Mouse (Mus musculus) intestine, embryonic 16.5 days (tissue): Measurements from ENCODE around the gene Neurl4. TPM values are rescaled to one million over a fixed set of nuclear protein-coding genes. Genes with fewer than 3 reads are reported as not detected.
"Not testable (repeated sequence)": the region's sequence is repeated elsewhere in the genome, so short reads cannot be mapped to it uniquely, and the experiment has no call there.

ENCODE experiments used
- ATAC-seq: fragments of 200-750 bp; cut with Nextera tagmentation; 2 replicates; pipeline ENCODE4 v1.8.0; 2017; ENCODE audit warnings: moderate TSS enrichment, moderate library complexity
- H3K27ac ChIP-seq: fragments of 300-500 bp; sonication (generic); 2 replicates; pipeline ENCODE4 v1.5.1; 2014; ENCODE audit warnings: mild to moderate bottlenecking, low read length
- H3K27me3 ChIP-seq: fragments of 300-500 bp; sonication (generic); replicated peaks from 2 replicates; pipeline ENCODE4 v1.6.1; 2014; ENCODE audit warnings: low read length, control low read depth, mixed read lengths; ENCODE audit not compliant: control insufficient read depth, insufficient read depth
- H3K36me3 ChIP-seq: fragments of 300-500 bp; sonication (generic); 2 replicates; pipeline ENCODE4 v1.6.1; 2014; ENCODE audit warnings: low read length, control low read depth; ENCODE audit not compliant: control insufficient read depth, insufficient read depth
- H3K4me1 ChIP-seq: fragments of 300-500 bp; sonication (generic); 2 replicates; pipeline ENCODE4 v1.6.1; 2014; ENCODE audit warnings: low read length, control low read depth, mixed read lengths; ENCODE audit not compliant: control insufficient read depth, insufficient read depth
- H3K4me2 ChIP-seq: fragments of 300-500 bp; sonication (generic); 2 replicates; pipeline ENCODE4 v1.6.1; 2014; ENCODE audit warnings: low read depth, low read length, control low read depth
- H3K4me3 ChIP-seq: fragments of 300-500 bp; sonication (generic); 2 replicates; pipeline ENCODE4 v1.5.1; 2014; ENCODE audit warnings: mild to moderate bottlenecking, low read length
- H3K9ac ChIP-seq: fragments of 300-500 bp; sonication (generic); 2 replicates; pipeline ENCODE4 v1.6.1; 2014; ENCODE audit warnings: low read depth, low read length
- H3K9me3 ChIP-seq: fragments of 300-500 bp; sonication (generic); 2 replicates; pipeline ENCODE4 v1.6.1; 2016; ENCODE audit warnings: low read length, control low read depth; ENCODE audit not compliant: control insufficient read depth
- WGBS: fragments of 180-500 bp; shearing (Covaris S2); extraction: QIAGEN DNeasy Blood & Tissue Kit; methylation state at CpG from one replicate; pipeline ENCODE4 v1.1.7; 2014; 5-methylcytosine and 5-hydroxymethylcytosine counted together
- polyA plus RNA-seq: library from polyadenylated mRNA; unstranded; fragments of >200 nt; fragmentation: Nextera tagmentation; extraction: Ambion mirVana; gene quantifications from 2 replicates; pipeline ENCODE4 v1.2.1, GENCODE M21; 2015

Neurl4 gene
- polyA plus RNA-seq, 1 experiment from 2014 or later = 7.1 TPM

DNA sequence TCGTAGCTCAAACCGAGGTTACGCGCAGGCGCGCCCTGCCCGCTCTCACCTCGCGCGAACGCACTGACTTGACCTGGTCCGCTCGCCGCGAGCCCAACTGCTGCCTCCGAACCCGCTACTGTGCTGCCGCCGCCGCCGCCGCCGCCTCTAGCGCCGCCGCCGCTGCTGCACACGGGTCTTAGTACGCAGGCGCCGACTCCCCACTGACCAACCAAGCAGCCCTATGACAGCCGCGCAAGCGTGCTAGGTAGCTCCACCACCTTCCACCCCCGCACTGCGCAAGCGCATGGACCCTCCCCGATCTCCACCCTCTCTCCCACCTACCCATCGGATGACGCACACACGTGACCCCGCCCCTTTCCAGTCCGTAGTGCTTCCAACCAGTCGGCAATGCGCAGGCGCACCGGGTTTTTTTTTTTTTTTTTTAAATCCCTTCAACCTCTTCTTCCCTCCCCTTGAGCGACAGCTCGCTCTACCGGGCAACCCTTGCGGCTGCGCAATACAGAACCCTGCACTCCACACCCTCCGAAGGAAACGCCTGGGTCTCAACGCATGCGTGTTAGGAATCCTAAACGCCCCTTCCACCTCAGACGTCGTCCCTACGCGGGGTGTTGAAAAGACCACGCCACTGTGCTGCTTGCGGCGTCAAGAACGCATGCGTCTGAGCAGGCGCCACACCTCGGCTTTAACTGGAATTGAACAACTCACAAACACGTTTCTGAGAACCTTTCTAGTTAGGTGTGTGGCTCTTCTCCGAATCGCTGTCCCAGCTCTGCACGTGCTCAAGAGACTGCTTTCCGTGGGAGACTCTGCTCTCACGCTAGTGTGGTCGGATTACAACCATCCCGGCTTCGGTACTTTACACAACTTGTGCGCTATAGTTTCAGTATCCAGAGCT, 20.5 kb downstream of the Neurl4 start, which contains the start of gene Eif5a:
Eif5a (minus strand) TSS at position 845 of the 898 bp plus-strand sequence.
- under 1% methylated on average over 76 of the region's 78 CpGs for WGBS

GRCm38 (mm10) chr11:69922012-69922756, 21.3 kb downstream of the Neurl4 start:
- Histone ChIP-seq H3K4me1 (peaks cover 19% of the 10 kb centered on the region), H3K27ac (peak overlapping the region; percentile 98), H3K4me2 (peak overlapping the region; percentile 53), H3K27me3 (no peaks in the 10 kb centered on the region), H3K9ac (peak overlapping the region; percentile 74), H3K36me3 (peaks cover 6% of the 10 kb centered on the region), H3K4me3 (peak overlapping the region; percentile 55), H3K9me3 (no peaks in the 10 kb centered on the region)
- WGBS = 3% methylated on average over 12 of the region's 12 CpGs
- no peak for ATAC-seq

More for the DNA sequence above, 20.5 kb downstream of the Neurl4 start, which contains the start of gene Eif5a:
- Histone ChIP-seq H3K9me3 (no peaks in the 10 kb centered on the region), H3K27ac (peak within 1 kb of the TSS; percentile 98), H3K9ac (peak within 1 kb of the TSS; percentile 98), H3K36me3 (peaks cover 8% of the 10 kb centered on the region), H3K4me3 (peak within 1 kb of the TSS; percentile 95), H3K27me3 (no peaks in the 10 kb centered on the region), H3K4me1 (peaks cover 19% of the 10 kb centered on the region), H3K4me2 (peak within 1 kb of the TSS; percentile 81)
- peak; percentile 95 for ATAC-seq

DNA sequence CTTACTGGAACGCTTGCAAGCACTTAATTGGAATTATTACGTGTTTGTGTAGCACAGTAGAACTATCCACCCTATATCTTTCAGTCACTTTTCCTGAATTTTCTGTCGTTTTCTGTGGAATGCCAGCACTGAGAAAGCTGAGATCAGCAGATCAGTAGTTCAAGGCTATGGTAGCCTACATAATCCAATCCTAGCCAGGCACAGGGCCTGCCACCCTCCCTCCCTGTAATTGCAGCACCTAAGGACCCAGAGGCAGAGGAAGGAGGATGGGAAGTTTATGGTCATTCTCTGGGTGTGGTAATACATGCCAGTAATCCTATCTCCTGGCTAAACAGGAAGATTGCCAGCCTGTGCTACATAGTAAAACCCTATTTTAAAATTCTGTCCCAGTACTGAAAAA, 21.9 kb downstream of the Neurl4 start:
- peak overlapping the region; percentile 98; the same call in 1 of the 2 replicates for H3K27ac ChIP-seq

GRCm38 (mm10) chr11:69927501-69927900, 26.6 kb downstream of the Neurl4 start:
- H3K9ac ChIP-seq = no peak overlapping the region
- no peak for ATAC-seq
- H3K9me3 ChIP-seq = no peaks in the 10 kb centered on the region
- 94% methylated on average over 2 of the region's 2 CpGs for WGBS
- H3K36me3 ChIP-seq = no peaks in the 10 kb centered on the region
- H3K4me3 ChIP-seq = no peak overlapping the region
- H3K27me3 ChIP-seq = no peaks in the 10 kb centered on the region
- H3K4me2 ChIP-seq = no peak overlapping the region
- 0 out of 2 replicates have a peak, but pooled peaks cover 2% of the 10 kb centered on the region for H3K4me1 ChIP-seq
- H3K27ac ChIP-seq = no peak overlapping the region

More for the DNA sequence above, 21.9 kb downstream of the Neurl4 start:
- no peak for ATAC-seq
- Histone ChIP-seq H3K4me1 (peaks cover 16% of the 10 kb centered on the region), H3K4me2 (peak overlapping the region; percentile 53; the same call in 1 of the 2 replicates), H3K27me3 (no peaks in the 10 kb centered on the region), H3K36me3 (no peaks in the 10 kb centered on the region), H3K9ac (peak overlapping the region; percentile 31; the same call in 1 of the 2 replicates), H3K9me3 (no peaks in the 10 kb centered on the region), H3K4me3 (no peak overlapping the region)
- WGBS = 59% methylated on average over 3 of the region's 3 CpGs

GRCm38 (mm10) chr11:69929712-69930111, 28.8 kb downstream of the Neurl4 start:
- 56% methylated on average over 4 of the region's 4 CpGs for WGBS
- no peak for ATAC-seq
- H3K4me3 ChIP-seq = no peak overlapping the region

DNA sequence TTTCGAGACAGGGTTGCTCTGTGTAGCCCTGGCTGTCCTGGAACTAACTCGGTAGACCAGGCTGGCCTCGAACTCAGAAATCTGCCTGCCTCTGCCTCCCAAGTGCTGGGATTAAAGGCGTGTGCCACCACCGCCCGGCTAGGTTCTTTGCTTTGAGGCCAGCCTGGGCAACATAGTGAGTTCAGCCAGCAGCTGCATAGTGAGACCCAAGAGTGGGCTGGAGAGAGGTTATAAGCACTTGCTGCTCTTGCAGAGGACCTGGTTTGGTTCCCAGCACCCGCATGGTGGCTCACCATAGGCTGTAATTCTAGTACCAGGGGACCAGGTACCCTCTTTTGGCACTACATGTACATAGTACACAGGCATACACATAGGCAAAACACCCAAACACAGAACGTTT, 29.3 kb downstream of the Neurl4 start:
- H3K9ac ChIP-seq, ATAC-seq, H3K9me3 ChIP-seq, H3K4me3 ChIP-seq, H3K4me2 ChIP-seq, H3K4me1 ChIP-seq, H3K27ac ChIP-seq, H3K27me3 ChIP-seq, H3K36me3 ChIP-seq: not testable (repeated sequence)
- WGBS = 89% methylated on average over 8 of the region's 8 CpGs

More at GRCm38 (mm10) chr11:69929712-69930111, 28.8 kb downstream of the Neurl4 start:
- H3K9ac ChIP-seq = no peak overlapping the region
- no peak overlapping the region for H3K4me2 ChIP-seq
- no peak overlapping the region for H3K27ac ChIP-seq
- no peaks in the 10 kb centered on the region for H3K27me3 ChIP-seq
- peaks cover 3% of the 10 kb centered on the region for H3K4me1 ChIP-seq
- H3K36me3 ChIP-seq = no peaks in the 10 kb centered on the region
- H3K9me3 ChIP-seq = no peaks in the 10 kb centered on the region

- no peak overlapping the region for H3K9ac ChIP-seq
- 70% methylated on average over 3 of the region's 3 CpGs for WGBS
- no peaks in the 10 kb centered on the region for H3K36me3 ChIP-seq
- peaks cover 13% of the 10 kb centered on the region for H3K4me1 ChIP-seq
- H3K4me3 ChIP-seq = no peak overlapping the region
- no peak for ATAC-seq
- H3K27me3 ChIP-seq = no peaks in the 10 kb centered on the region
- no peaks in the 10 kb centered on the region for H3K9me3 ChIP-seq
- H3K27ac ChIP-seq = no peak overlapping the region
- H3K4me2 ChIP-seq = no peak overlapping the region
Measured at GRCm38 (mm10) chr11:69930967-69931537, 30.2 kb downstream of the Neurl4 start.

GRCm38 (mm10) chr11:69931769-69932168, 30.9 kb downstream of the Neurl4 start:
- Histone ChIP-seq H3K9me3 (no peaks in the 10 kb centered on the region), H3K27me3 (no peaks in the 10 kb centered on the region), H3K9ac (no peak overlapping the region), H3K4me3 (no peak overlapping the region), H3K36me3 (no peaks in the 10 kb centered on the region), H3K4me2 (no peak overlapping the region), H3K27ac (no peak overlapping the region), H3K4me1 (peaks cover 19% of the 10 kb centered on the region)
- ATAC-seq = no peak
- WGBS = 74% methylated on average over 8 of the region's 8 CpGs

- ATAC-seq = no peak
- no peak overlapping the region for H3K27ac ChIP-seq
- WGBS = 45% methylated on average over 3 of the region's 3 CpGs
Measured at GRCm38 (mm10) chr11:69932254-69932653, 31.4 kb downstream of the Neurl4 start.

More at GRCm38 (mm10) chr11:69932254-69932653, 31.4 kb downstream of the Neurl4 start:
- Histone ChIP-seq H3K4me3 (no peak overlapping the region), H3K27me3 (no peaks in the 10 kb centered on the region), H3K9ac (no peak overlapping the region), H3K4me2 (no peak overlapping the region), H3K4me1 (peaks cover 24% of the 10 kb centered on the region), H3K9me3 (no peaks in the 10 kb centered on the region), H3K36me3 (no peaks in the 10 kb centered on the region)
